Mouse (Mus musculus): Measurements from ENCODE around the gene Zfp607b. TPM values are rescaled to one million over a fixed set of nuclear protein-coding genes. Genes with fewer than 3 reads are reported as not detected.

Zfp607b gene
- polyA plus RNA-seq (2015; fragmentation: Nextera tagmentation; extraction: Ambion mirVana), result 10.1 and 10.7 TPM in 2 replicates

DNA sequence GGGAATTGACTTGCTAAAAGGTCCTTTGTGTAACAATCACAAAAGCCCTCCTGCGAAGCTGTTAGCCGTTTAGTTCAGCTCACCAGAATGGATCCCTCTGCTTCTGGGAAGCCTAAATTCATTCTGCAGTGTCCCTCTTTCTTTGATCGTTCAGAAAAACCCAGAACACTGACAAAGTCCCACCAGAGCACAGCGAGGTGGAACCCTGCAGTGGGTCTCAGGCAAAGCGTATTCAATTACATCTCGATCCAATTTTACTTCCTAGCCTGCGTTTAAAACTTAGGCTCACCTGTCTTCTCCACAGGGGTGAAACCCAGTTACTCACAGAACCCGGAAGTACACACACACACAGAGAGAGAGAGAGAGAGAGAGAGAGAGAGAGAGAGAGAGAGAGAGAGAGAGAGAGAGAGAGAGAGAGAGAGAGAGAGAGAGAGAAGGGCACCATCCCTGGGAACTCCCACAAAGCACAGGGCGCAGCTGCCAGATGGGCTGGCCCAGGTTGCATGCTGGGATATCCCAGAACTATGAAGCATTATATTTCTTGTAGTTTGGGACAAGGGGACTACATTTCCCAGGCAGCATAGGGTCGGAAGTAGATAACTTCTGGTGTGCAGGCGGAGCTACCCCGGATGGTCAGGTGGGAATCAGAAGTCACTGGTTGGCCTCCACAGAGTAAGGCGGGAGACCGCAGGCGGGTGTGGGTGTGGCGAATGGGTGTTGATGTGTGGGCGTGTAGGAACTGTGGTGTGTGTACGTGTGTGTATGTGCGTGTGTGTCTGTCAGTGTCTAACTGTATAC is at the start of gene Zfp607b:
Gene Zfp607b, plus strand, starts transcription at position 526 of the 798 bp plus-strand sequence.
- ATAC-seq (ENCODE audit: low FRiP score), result peak; percentile 97
- under 1% methylated on average over 19 of the region's 19 CpGs for WGBS

DNA sequence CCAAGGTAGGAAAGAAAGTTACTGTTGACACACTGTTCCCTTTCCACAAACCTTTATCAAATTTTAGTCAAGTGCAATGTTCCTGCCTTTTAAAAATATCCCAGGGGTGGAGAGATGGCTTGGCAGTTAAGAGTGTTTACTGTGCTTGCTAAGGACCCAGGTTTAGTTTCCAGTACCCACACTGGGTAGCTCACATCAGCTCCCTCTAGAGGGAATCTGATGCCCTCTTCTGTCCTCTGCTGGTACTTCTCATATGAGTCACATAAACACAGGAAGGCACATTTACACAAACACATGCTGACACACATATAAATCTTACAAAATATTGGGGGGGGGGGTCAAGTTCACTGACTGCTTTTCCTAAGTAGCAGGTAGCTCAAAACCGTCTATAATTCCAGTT is 44.7 kb upstream of the Zfp607b start:
- Histone ChIP-seq H3K27ac (replicated peaks) (no peak overlapping the region), H3K9ac (replicated peaks) (no peak overlapping the region), H3K4me3 (replicated peaks) (no peak overlapping the region), H3K4me2 (no peak overlapping the region), H3K36me3 (no peaks in the 10 kb centered on the region), H3K4me1 (no peaks in the 10 kb centered on the region), H3K27me3 (replicated peaks) (no peaks in the 10 kb centered on the region), H3K9me3 (replicated peaks) (no peaks in the 10 kb centered on the region)
- WGBS, result 57% methylated on average over 1 of the region's 1 CpGs
- ATAC-seq (ENCODE audit: low FRiP score), result no peak

More for the DNA sequence above, at the start of gene Zfp607b:
- no peaks in the 10 kb centered on the region for H3K27me3 ChIP-seq (replicated peaks)
- H3K9ac ChIP-seq (replicated peaks), result peak within 1 kb of the TSS; percentile 61
- H3K4me2 ChIP-seq, result peak within 1 kb of the TSS; percentile 72
- H3K4me1 ChIP-seq, result peaks cover 17% of the 10 kb centered on the region
- H3K9me3 ChIP-seq (replicated peaks), result no peaks in the 10 kb centered on the region
- peak within 1 kb of the TSS; percentile 49 for H3K4me3 ChIP-seq (replicated peaks)
- peak within 1 kb of the TSS; percentile 80 for H3K27ac ChIP-seq (replicated peaks)
- no peaks in the 10 kb centered on the region for H3K36me3 ChIP-seq

GRCm38 (mm10) chr7:27646516-27646915 is 42.6 kb upstream of the Zfp607b start:
- no peak overlapping the region for H3K9ac ChIP-seq (replicated peaks)
- H3K4me1 ChIP-seq, result no peaks in the 10 kb centered on the region
- 83% methylated on average over 7 of the region's 7 CpGs for WGBS
- H3K27ac ChIP-seq (replicated peaks), result no peak overlapping the region
- H3K36me3 ChIP-seq, result no peaks in the 10 kb centered on the region
- H3K4me3 ChIP-seq (replicated peaks), result no peak overlapping the region
- no peak for ATAC-seq (ENCODE audit: low FRiP score)
- no peaks in the 10 kb centered on the region for H3K9me3 ChIP-seq (replicated peaks)
- H3K4me2 ChIP-seq, result no peak overlapping the region
- no peaks in the 10 kb centered on the region for H3K27me3 ChIP-seq (replicated peaks)

GRCm38 (mm10) chr7:27647281-27648002 is 41.7 kb upstream of the Zfp607b start:
- Histone ChIP-seq H3K9ac (replicated peaks) (no peak overlapping the region), H3K4me2 (no peak overlapping the region), H3K27me3 (replicated peaks) (0 out of 2 replicates have a peak, but pooled peaks cover 2% of the 10 kb centered on the region), H3K4me1 (0 out of 2 replicates have a peak, but pooled peaks cover under 1% of the 10 kb centered on the region), H3K9me3 (replicated peaks) (no peaks in the 10 kb centered on the region), H3K36me3 (no peaks in the 10 kb centered on the region), H3K4me3 (replicated peaks) (no peak overlapping the region), H3K27ac (replicated peaks) (no peak overlapping the region)
- ATAC-seq (ENCODE audit: low FRiP score), result no peak
- WGBS, result 77% methylated on average over 6 of the region's 6 CpGs

DNA sequence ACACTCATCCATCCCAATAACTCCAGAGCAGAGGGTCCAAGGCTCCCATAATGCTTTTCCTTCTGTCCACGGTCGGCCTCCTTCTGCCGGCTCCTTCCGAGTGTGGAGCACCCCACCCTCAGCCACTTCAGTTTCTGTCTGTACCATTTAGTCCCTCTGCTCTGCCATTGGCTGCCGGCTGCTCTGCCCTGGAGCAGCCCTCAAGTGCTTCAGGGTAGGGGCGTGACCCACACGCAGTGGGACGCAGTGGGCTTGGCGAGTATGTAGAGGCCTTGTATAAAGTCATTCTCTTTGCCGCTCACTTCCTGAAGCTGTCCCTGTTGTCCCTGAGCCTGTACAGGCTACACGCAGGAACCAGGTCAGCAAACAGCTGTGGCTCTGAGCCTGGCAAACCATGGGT is 39.4 kb upstream of the Zfp607b start:
- Histone ChIP-seq H3K27me3 (replicated peaks) (0 out of 2 replicates have a peak, but pooled peaks cover 2% of the 10 kb centered on the region), H3K9me3 (replicated peaks) (no peaks in the 10 kb centered on the region), H3K27ac (replicated peaks) (no peak overlapping the region), H3K4me3 (replicated peaks) (no peak overlapping the region), H3K4me1 (peaks cover 19% of the 10 kb centered on the region), H3K9ac (replicated peaks) (no peak overlapping the region), H3K36me3 (no peaks in the 10 kb centered on the region), H3K4me2 (no peak overlapping the region)
- ATAC-seq (ENCODE audit: low FRiP score), result no peak
- WGBS, result 93% methylated on average over 11 of the region's 11 CpGs

DNA sequence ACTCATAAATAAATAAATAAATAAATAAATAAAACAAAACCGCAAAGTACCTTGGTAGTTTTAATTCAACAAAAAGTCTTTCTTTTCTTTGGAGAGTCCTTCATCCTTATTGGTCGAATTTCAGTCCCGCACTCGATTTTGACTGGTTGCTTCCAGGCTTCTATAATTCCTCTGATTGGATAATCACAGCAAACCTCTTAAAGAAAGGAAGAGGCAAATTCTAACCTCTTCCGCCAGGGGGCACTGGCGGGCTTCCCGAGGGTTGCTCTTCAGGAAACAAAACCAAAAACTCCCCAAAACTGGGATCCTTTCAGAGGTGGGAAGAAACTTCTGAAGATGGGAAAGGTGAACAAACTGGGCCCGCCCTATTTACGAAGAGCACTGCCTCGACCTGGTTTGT is 38.2 kb upstream of the Zfp607b start:
- H3K36me3 ChIP-seq, result peaks cover 5% of the 10 kb centered on the region
- H3K4me1 ChIP-seq, result peaks cover 31% of the 10 kb centered on the region
- WGBS, result 6% methylated on average over 10 of the region's 10 CpGs
- no peak overlapping the region for H3K27ac ChIP-seq (replicated peaks)
- ATAC-seq (ENCODE audit: low FRiP score), result no peak
- H3K4me3 ChIP-seq (replicated peaks), result no peak overlapping the region
- H3K27me3 ChIP-seq (replicated peaks), result 0 out of 2 replicates have a peak, but pooled peaks cover 2% of the 10 kb centered on the region
- H3K9me3 ChIP-seq (replicated peaks), result no peaks in the 10 kb centered on the region
- H3K4me2 ChIP-seq, result no peak overlapping the region
- no peak overlapping the region for H3K9ac ChIP-seq (replicated peaks)

DNA sequence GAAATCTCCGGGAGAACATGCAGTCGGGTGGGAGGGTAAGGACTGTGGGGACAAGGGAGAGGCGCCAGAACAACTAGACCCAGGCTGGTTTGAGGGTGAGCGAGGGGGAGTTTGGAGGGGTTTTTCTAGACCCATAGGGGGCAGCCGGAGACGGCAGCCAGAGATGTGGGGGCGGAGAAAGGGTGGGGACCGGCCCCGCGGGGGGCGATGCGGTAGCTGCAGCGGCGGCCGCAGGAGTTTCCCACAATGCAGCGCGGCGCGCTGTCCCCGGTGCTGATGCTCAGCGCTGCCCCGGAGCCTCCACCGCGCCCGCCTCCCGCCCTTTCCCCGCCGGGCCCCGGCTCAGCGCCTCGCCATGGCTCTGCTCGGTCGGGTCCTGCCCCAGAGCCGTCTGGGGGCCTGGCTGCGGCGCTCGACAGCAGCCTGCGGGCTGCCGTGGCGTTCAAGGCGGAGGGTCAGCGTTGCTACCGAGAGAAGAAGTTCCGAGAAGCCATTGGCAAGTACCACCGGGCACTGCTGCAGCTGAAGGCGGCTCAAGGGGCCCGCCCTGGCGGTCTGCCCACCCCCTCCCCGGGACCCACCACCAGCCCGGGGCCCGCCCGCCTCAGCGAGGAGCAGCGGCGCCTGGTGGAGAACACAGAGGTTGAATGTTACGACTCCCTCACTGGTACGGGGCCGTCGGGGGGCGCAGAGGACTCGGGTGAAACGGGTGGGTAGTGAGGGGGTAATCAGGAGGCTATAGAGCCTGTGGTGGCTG is 35.3 kb upstream of the Zfp607b start, which contains the start of gene Ttc9b:
Gene Ttc9b, plus strand, starts transcription at position 235 of the 757 bp plus-strand sequence.
- Histone ChIP-seq H3K4me3 (replicated peaks) (peak within 1 kb of the TSS; percentile 54), H3K27me3 (replicated peaks) (peaks cover 6% of the 10 kb centered on the region; the same call in 1 of the 2 replicates), H3K9ac (replicated peaks) (peak within 1 kb of the TSS; percentile 82), H3K27ac (replicated peaks) (peak within 1 kb of the TSS; percentile 93), H3K4me1 (peaks cover 37% of the 10 kb centered on the region), H3K9me3 (replicated peaks) (no peaks in the 10 kb centered on the region), H3K36me3 (peaks cover 31% of the 10 kb centered on the region), H3K4me2 (peak within 1 kb of the TSS; percentile 62)
- peak; percentile 77 for ATAC-seq (ENCODE audit: low FRiP score)
- WGBS, result 2% methylated on average over 47 of the region's 62 CpGs

DNA sequence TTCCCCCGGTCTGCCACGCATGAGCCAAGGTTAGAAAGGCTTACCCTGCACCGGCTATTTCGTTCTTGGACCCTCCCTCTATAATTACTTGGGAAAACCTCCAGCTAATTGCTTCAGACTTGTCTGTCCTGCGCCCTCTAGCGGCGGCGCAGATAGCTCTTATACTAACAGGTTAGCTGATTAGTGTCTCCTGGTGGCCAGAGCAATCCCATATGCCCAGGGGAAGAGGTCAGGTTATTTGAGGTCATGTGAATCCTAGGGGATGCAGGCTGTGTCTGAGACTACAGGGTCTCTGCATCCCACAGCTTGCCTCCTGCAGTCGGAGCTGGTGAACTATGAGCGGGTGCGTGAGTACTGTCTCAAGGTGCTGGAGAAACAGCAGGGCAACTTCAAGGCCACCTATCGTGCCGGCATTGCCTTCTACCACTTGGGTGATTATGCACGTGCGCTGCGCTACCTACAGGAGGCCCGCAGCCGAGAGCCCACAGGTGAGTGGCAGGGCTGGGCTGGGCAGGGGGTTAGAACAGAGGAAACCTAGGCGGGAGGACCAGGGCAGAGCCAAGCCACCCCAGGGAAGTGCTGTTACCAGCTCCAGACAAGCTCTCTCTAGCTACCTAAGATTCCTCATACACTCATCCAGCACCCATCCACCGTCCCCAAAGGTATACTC is 34.4 kb upstream of the Zfp607b start:
- H3K4me3 ChIP-seq (replicated peaks), result peak overlapping the region; percentile 54
- H3K9me3 ChIP-seq (replicated peaks), result no peaks in the 10 kb centered on the region
- H3K27me3 ChIP-seq (replicated peaks), result peaks cover 9% of the 10 kb centered on the region; the same call in 1 of the 2 replicates
- H3K4me2 ChIP-seq, result peak overlapping the region; percentile 62
- H3K4me1 ChIP-seq, result peaks cover 37% of the 10 kb centered on the region
- WGBS, result 64% methylated on average over 20 of the region's 20 CpGs
- H3K27ac ChIP-seq (replicated peaks), result peak overlapping the region; percentile 93
- no peak for ATAC-seq (ENCODE audit: low FRiP score)
- peaks cover 40% of the 10 kb centered on the region for H3K36me3 ChIP-seq
- H3K9ac ChIP-seq (replicated peaks), result peak overlapping the region; percentile 82; the same call in 1 of the 2 replicates

DNA sequence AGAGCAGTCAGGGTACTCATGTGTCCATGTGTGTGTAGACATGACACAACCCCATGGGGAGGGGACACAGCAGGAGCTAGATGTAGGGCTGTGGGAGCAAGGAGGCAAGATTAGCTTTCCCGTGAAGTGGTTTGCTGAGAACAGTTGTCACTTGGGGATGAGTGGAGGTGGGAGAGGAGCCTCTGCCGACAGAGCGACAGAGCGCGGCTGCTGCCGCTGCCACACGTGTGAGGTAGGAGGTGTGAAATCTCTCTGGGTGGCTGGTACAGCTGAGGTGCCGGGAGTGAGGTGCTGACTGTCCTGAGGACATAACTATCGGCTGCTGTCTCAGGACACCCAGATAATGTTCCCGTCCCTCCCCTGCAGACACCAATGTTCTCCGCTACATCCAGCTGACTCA is 33.6 kb upstream of the Zfp607b start:
- Histone ChIP-seq H3K4me1 (peaks cover 37% of the 10 kb centered on the region), H3K36me3 (peaks cover 46% of the 10 kb centered on the region), H3K27ac (replicated peaks) (0 out of 2 replicates have a peak overlapping the region, but pooled peaks have one; percentile 3), H3K27me3 (replicated peaks) (peaks cover 9% of the 10 kb centered on the region; the same call in 1 of the 2 replicates), H3K4me2 (peak overlapping the region; percentile 62), H3K9ac (replicated peaks) (no peak overlapping the region), H3K4me3 (replicated peaks) (peak overlapping the region; percentile 1; the same call in 1 of the 2 replicates), H3K9me3 (replicated peaks) (no peaks in the 10 kb centered on the region)
- 61% methylated on average over 11 of the region's 11 CpGs for WGBS
- ATAC-seq (ENCODE audit: low FRiP score), result no peak

- Histone ChIP-seq H3K9me3 (replicated peaks) (no peaks in the 10 kb centered on the region), H3K27ac (replicated peaks) (no peak overlapping the region), H3K4me2 (no peak overlapping the region), H3K4me1 (peaks cover 37% of the 10 kb centered on the region), H3K36me3 (peaks cover 56% of the 10 kb centered on the region), H3K4me3 (replicated peaks) (no peak overlapping the region), H3K9ac (replicated peaks) (no peak overlapping the region), H3K27me3 (replicated peaks) (peaks cover 8% of the 10 kb centered on the region; the same call in 1 of the 2 replicates)
- 91% methylated on average over 16 of the region's 16 CpGs for WGBS
- ATAC-seq (ENCODE audit: low FRiP score), result no peak
Observed at GRCm38 (mm10) chr7:27656600-27656999, 32.5 kb upstream of the Zfp607b start.

Measured in neural tube, embryonic 15.5 days (tissue).